Mouse (Mus musculus) CD4-positive helper T cell, adult 2 months (primary cell): ENCODE measurements around the gene Gatc.
"Not testable (repeated sequence)": the region's sequence is repeated elsewhere in the genome, so short reads cannot be mapped to it uniquely, and the experiment has no call there.

Experiments
- DNase-seq: peaks from one replicate; pipeline ENCODE4 v3.0.0-alpha.2; 2012; ENCODE audit warnings: low read depth, missing footprints, low spot score

Gatc gene

DNA sequence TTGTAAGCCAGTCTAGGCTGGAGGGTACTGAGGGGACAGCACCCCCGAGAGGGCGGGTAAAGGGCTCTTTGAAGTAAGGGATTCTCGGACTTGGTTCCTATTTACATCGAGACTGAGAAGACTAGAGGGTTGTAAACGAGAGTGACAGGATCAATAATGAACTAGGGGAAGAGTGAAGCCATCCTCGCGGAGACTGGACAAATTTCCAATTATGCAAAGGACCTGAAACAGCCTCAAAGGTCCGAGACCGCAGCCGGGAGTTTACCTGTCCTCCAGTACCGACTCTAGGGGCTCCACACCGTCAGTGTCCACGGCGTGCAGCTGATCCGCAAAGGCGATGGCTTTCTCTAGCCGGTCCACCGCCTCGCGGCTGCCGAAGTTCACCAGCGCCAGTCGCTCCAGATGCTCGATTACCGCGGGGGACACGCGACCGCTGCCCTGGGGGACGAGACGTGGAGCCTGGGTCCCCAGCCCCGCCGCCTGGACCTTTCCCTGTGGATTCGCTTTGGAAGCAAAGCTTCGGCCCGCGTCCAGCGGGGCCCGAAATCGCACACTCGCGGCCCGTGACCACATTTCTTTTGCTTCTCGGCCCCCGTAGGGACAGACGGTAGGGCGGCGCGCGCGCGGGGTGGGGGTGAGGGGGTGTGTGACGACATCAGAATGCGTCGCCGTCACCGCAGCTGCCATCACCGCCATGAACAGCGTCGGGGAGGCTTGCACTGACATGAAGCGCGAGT, at the start of gene Gatc, which contains the start of gene Triap1:
Gene Gatc (minus strand): TSS at position 602 of the 737 bp plus-strand sequence.
Gene Triap1 (plus strand): TSS at position 649 of the 737 bp plus-strand sequence.
- DNase-seq: peak; percentile 91

DNA sequence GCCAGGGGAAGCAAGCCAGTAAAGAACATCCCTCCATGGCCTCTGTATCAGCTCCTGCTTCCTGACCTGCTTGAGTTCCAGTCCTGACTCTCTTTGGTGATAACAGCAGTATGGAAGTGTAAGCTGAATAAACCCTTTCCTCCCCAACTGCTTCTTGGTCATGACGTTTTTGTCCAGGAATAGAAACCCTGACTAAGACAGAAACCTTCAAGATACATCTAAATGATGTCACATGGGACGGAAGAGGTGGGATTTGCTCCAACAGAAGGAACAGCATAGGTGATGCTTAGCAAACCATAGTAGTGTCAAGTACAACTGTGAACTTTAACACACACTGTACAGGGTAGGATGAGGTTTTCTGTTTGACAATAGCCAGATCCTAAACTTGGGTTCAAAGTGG, 37.9 kb upstream of the Gatc start:
- DNase-seq: not testable (repeated sequence)

DNA sequence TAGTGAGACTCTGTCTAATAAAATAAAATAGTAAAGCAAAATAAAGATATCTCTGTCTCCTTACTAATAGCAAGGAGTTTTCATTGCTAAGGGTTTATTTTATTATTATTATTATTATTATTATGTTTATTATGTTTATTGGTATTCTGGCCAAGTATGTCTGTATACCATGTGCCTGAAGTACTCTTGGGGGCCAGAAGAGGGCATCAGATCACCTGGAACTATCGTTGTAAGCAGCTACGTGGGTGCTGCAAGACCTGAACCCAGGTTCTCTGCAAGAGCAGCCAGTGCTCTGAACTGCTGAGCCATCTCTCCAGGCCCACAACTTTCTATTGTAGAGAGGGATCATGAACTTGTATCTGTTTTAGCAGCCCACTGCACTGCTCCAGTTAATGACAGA, 34.5 kb upstream of the Gatc start:
- DNase-seq: no peak

DNA sequence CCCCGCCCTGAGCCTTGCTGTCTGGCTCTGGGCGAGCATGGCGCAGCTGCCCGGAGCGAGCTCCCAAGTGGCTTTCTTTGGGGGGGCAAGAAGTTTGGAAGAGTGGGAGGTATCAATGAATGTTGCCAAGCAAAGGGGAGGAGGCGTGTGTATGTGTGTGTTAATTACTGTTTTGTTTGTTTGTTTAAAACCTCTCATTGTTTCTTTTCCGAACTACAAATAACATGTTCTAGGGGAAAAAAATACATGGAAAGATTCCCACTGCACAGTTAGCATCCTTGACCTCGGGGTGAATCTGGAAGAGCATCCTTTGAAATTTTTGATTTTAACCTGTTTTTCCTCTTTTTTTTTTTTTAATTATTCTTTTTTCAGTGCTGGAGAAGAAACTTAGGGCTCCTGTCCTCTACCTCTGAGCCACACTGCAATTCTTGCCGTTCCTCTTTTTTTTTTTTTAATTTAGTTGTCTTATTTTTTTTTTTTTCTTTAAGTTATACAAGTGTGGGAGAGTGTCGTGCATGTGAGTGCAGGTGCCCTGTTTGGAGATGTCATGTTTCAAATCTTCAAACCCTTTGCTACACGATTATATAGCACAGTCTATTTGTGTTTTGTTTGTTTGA, 33.3 kb upstream of the Gatc start:
- DNase-seq: no peak

DNA sequence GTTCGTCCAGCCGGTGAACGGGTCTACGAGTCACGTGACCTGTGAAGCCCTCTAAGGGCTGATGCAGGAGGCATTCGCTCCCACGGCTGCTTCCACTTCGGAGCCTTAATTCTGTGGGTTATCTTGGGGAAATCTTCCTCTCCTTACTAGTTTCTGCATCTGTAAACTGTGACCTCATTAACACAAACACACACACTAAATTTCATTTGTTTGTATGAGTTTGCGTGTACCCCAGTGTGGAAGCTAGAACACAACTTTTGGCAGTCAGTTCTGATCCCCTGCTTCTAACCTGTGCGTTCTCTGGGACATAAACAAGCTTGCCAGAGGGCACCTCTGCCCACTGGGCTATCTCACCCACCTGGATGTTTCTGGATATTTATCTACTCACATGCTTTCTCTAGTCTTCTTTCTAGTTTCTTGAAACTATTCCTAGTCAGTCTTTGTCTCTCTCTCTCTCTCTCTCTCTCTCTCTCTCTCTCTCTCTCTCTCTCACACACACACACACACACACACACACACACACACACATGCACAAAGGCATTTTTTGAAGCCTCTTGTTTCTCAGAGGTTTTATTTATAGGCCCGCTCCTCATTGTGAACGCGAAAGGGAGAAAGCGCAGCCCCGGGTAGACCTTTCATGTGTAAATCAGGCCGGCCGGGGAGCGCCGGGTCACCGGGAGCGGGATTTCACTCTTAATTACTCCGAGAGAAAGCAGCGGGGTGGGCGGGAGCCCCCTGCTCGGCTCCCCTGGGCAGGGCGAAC, 32.6 kb upstream of the Gatc start:
- no peak for DNase-seq

DNA sequence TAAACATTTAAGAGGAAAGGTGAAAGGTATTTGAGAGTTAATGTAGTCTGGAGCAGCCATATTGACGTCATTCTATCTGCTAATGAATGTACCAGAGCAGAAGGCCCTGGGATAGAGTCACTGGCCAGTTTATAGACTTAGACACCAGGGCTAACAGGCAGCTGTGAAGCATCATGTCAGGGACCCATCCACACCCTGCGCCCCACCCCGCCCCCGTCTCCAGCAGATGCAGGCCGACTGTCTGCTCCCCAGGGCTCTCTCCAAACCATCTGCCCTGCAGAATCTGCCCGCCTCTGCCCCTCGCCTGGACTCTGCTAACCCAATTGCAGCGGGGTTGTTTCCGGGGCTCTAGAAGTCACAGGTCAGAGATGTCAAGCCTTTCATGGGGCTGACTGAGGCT, 30.8 kb upstream of the Gatc start:
- DNase-seq: no peak

DNA sequence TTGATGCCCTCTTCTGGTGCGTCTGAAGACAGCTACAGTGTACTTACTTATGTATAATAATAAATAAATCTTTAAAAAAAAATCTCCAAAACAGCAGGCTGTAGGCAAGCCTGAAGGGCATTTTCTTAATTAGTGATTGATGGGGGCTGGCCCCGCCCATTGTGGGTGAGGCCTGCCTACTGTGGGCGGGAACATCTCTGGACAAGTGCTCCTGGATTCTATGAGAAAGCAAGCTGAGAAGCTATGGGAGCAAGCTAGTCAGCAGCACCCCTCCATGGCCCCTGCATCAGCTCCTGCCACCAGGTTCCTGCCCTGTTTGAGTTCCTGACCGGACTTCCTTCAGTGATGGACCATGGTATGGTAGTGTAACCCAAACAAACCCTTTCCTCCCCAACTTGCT, 23.8 kb upstream of the Gatc start:
- DNase-seq: no peak

DNA sequence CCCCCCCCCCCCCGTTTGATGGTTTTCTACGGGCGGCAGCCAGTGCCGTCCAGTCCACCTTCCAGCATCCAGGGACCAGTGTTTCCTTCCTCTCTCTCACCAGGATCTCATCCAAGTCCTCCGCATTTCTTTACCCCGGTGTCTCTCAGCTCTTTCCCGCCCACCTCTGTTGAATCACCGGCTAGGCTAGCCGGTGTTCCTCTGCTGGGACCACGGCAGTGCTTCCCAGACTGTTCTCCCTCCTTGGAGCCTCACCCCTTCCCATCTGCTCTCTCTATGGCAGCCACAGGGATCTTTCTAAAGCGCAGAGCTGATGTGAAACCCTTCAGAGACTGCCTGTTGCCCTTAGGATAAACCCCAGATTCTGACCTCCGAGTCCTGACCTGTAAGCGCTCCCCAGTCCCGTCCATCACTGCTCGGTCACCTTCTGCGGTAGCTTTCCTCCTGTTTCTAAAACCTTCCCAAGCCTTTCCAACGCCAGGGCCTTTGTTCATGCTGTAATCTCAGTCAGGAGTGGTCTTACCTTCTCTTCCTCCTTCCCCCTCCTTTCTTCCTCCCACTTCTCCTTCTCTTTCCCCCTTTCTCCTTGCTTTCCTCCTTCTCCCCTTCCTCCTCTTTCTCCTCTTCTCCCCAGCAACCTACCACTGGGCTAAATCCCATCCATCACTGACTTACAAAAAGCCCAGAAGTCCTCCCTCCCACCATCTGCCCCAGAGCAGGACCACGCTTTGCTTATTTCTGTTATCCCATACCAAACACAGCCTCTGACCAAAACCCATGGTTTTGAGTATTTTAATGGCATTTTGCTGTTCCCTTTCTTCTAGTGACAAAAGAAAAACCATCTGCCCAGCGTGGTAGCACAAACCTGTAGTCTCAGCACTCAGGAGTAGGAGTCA, 22.1 kb upstream of the Gatc start:
- no peak for DNase-seq

DNA sequence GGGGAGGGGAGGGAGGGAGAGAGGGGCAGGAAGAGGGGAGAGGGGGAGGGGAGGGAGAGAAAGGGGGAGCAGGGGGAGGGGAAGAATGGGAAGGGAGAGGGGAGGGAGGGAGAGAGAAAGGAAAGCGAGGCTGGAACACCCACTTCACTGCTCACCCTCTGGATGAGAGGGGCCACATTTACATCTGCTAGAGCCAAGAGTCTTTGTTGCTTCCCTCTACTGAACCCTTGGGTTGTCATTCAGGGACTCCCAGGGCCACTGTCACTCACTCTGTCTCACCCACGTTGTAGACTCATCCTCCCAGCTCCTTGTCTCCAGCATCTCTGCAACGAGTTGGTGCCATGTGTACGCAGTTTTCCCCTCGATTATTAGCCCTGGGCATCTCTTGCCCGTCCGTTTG, 21.2 kb upstream of the Gatc start:
- DNase-seq: no peak

DNA sequence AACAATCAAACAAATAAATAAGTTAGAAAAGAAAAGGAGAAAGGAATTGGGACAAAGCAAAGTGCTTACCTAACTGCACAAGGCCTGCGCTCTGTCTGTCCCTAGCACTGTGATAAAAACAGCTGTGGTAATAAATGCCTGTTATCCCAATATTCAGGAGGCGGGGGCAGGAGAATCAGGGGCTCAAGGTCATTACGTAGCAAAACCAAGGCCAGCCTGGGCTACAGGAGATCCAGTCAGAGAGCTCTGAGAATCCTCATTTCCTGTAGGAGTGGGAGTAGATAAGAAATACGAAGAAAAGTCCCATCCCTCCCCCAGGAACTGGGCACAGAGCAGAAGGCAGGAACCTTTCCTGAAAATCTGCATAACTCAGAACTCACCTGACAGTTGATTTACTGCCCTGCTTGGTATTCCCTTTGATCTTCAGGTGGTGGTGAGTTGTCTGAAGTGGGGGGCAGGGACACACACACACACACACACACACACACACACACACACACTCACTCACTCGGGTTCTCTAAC, 18.9 kb upstream of the Gatc start:
- no peak for DNase-seq

DNA sequence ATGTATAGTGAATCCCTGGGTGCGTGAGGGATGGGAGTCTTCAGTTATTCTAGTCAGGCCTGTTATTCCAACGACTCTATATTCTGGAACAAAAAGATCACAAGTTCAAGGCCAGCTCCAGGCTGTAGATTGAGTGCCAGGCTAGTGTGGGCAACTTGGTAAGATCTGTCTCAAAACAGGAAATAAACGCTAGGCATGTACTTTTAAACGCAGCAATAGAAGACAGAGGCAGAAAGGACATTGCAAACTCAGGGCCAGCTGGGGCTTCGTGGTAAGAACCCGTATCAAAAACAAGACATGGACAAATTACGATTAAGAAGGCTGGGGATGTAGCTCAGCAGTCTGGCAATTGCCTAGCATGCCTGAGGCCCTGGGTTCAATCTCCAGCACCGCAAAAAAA, 18.5 kb upstream of the Gatc start:
- DNase-seq: no peak

DNA sequence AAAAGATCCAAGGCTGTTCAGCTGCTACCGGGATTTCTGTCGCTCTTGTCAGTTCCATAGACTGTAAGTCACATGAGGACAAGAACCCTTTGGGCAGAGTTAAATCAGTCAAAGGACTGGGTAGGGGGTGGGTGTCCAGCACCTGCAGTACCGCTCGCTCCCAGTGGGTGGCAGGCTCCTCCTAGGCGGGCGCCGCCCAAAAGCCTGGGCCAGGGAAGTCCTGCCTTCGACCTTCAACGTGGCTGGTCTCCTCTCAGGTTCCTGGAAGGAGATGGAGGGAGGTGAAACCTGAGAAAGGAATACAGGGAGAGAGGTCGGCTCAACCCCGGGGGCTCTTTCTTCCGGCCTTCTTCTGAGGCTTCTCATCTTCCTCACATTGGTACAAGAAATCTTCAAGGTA, 17.9 kb upstream of the Gatc start:
- peak; percentile 74 for DNase-seq

DNA sequence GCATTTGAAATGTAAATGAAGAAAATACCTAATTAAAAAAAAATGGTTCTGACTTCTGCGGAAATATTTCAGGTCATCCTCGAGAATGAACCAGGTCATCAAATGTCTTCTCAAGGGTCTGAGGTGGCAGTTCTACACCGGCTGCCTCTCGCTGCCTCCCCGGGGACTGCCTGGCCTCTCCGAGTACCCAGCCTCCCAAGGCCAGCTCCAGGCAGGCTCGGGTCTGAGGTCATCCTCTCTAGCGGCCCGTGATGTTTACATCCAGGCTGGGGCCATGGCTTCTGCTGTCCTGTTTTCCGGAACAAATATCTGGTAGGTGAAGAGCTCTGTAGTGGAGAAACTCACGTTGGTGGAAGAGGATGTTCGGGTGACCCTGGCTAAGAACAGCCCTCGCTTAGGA, 14.1 kb upstream of the Gatc start:
- no peak for DNase-seq

DNA sequence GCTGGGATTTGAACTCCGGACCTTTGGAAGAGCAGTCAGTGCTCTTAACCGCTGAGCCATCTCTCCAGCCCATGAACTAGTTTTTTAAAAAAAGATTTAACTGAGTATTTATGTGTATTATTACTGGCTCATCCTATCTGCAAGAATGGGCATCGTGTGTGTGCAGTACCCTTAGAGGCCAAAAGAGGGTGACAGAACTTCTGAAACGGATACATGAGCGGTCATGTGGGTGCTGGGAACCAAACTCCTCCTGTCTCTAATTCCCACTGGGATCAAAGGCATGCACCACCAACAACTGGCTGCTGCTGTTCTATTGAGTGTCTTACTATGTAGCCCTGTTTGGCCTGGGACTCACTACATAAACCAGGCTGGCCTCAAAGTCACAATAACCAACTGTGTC, 10.4 kb upstream of the Gatc start:
- no peak for DNase-seq

DNA sequence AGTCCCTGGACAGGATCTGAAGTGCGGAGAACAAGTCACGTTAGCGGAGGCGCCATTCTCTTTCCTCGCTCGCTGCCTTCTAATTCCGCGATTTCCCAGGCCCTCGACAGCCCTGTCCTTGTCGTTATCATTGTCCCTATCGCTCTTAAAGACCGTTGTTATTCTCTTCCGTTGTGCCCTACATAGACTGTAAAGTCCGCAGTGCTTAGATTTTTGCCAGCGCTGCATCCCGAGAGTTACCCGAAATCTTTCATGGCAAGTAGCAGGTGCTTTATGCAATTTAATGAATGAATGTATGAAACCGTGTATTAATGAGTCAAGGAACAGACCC, 8.2 kb upstream of the Gatc start:
- no peak for DNase-seq

DNA sequence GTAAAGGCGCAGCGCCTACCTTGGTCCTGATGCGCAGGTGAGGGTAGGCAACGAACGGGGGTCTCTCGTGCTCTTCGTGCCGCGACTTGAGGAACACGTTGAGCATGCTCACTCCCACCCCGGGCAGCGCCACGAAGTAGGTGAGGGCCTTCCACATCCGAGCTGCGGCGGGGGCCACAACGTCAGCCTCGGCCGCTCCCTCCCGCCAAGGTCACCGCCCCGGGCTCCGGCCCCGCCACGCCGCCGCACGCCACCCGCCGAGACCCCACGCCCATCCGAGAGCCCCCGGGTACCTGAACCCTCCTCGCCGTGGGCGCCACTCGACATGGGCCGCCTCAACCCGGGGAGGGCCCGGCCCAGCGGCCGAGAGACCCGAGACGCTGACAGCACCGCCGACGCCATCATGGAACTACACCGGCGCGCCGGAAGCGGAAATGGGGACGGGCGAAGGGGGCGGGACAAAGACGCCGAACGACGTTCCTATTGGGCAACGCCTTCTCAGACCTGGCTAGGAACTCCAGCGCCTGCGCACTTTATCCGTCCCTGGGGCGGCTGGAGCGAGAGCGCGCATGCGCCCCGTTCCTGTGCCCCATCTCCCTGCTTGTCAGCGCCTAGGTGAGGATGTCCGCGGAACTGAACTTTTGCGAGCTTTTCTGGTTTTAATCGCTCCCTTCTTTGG, 7.7 kb upstream of the Gatc start, which contains the start of gene Cox6a1:
Gene Cox6a1 (minus strand): TSS at position 436 of the 679 bp plus-strand sequence.
- DNase-seq: peak; percentile 99

DNA sequence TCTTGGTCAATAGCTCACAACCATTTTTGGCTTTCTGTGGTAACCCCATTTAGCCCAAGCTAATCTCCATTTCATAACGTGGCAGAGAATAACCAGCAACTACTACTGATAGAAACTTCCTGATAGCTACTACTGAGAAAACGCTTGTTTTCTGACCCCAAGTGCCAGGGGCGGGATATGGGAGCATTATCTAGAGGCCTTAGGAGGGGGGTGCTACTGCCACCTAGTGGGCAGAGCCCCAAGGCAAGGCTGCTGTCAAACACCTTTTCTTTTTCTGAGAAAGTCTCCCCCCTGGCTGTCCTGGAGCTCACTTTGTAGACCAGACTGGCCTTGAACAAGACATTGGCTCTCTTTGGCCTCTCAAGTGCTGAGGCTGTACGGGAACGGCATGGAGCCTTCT, 6.6 kb upstream of the Gatc start:
- DNase-seq: peak; percentile 87

DNA sequence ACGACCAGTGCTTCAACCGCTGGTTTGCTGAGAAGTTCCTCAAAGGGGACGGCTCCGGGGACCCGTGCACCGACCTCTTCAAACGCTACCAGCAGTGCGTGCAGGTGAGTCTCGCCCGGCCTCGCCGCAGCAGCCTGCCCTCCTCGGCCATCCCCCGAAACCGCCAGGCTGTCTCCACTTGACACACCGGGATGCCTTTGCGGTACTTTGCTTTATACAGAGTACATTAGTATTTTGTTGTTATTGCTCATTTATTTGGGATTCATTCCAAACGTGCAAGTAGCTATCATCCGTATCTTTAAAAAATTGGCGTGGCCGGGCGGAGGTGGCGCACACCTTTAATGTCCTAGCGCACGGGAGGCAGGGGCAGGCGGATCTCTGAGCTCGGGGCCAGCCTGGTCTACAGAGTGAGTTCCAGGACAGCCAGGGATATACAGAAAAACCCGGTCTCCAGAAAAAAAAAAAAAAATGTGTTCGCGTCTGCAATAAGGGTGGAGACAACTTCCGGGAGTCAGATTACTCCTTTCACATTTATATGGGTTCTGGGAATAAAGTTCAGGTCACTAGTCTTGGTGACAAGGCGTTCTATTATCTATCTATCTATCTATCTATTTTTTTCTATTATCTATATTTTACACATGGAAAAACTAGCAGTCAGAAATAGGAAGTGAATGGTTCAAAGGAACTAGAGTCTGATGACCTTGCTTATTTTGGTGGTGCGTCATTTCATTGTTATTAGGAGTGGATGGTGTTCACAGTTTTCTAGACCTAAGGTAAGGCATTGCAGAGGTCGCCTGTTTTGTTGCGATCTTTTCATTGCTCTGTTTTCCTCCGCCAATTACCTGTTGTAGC, 562 bp upstream of the Gatc start:
- DNase-seq: no peak

DNA sequence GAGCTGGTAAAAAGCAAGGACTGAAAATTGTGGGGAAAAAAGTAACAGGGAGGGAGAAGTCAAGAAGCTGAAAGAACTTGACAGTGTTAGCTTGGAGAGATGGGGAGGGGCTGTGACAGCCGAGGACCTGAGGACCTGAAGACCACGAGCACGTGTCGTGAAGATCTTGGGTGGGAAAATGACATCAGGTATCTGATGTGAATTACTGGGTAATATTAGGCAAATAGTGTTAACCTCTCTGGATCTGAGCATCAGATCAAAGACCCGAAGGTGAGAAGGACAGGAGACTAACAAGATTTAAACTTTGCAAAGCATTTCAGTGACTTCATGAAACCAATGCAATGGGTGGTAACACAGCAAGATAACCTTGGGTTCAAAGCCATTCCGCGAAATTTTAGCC, 971 bp downstream of the Gatc start:
- DNase-seq: no peak

DNA sequence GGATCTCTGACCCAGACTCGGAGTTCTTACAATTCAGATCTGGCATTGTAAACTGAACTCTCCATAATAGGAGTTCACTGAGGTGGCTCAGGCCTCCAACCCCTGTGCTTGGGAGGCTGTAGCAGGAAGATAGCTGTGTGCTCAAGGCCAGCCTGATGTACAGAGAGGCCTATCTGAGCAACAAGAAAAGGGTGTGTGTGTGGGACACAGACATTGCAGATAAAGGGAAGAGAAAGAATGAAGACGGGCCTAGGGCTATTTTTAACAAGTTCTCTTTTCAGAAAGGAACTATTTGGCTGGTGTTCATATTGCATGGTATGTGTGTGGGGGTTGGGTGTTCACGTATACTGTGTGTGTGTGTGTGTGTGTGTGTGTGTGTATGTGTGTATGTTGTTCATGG, 7.4 kb downstream of the Gatc start:
- DNase-seq: no peak
